In the genomic region with DNA sequence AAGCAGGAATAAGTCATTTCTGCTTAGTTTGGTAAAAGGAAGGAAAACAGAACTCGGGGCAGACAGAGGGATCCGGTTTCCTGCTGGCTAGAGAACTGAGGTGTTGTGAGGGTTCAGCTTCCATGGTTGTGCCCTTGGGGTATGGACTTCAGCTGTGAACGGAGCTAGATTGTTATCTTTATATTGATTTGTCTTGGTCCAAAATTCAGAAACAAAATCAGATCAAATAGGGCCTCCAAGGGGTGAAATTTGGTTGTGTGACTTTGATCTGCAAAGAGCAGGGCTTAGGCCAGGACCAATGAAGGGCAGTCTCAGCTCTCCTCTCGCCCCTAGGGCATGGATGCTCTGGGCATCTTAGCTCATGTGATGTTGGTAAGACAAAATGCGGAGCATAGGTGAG, we compare ENCODE assay signal across 28 mouse cellular contexts. TPM values are rescaled to one million over a fixed set of nuclear protein-coding genes. Genes with fewer than 3 reads are reported as not detected.
A peak's percentile ranks its signal among the peaks of the same experiment; 100 is the strongest.
DNase-seq lines count a peak whose midpoint lies in the region; ATAC-seq and TF ChIP-seq lines count a peak whose summit lies in the region.
"Had no signal": no experiment of that assay in that cellular context is flagged by ENCODE, and none has a peak within 500 bp of the region (broad histone marks: within the 10 kb centered on the region; RNA-seq: fewer than 3 reads in every experiment).

No protein-coding gene starts in this region.

- no peak for TF ChIP-seq EP300 in liver, postnatal 0 days (IDR thresholded peaks at IDR 0.05; ENCODE audit: low read depth)
- no peak for TF ChIP-seq EP300 in heart, adult 2 months (IDR thresholded peaks at IDR 0.05; ENCODE audit: insufficient read depth, low read depth, low read length)

- H3K79me2 ChIP-seq in heart, adult 2 months (replicated peaks; ENCODE audit: control insufficient read depth, insufficient read depth, low read length): no peaks in the 10 kb centered on the region

- H3K9ac ChIP-seq in liver, postnatal 0 days (replicated peaks): no peak overlapping the region
- H3K9ac ChIP-seq in intestine, embryonic 15.5 days: no peak overlapping the region
- H3K9ac ChIP-seq in heart, adult 2 months (ENCODE audit: low read depth, low read length): no peak overlapping the region
- H3K9ac ChIP-seq: forebrain, embryonic 12.5 days; forebrain, embryonic 15.5 days; heart, embryonic 13.5 days; hindbrain, embryonic 14.5 days had no signal

- H3K9me3 ChIP-seq in liver, postnatal 0 days (ENCODE audit: low read length): no peaks in the 10 kb centered on the region
- H3K9me3 ChIP-seq in intestine, embryonic 15.5 days: no peaks in the 10 kb centered on the region
- H3K9me3 ChIP-seq: forebrain, embryonic 12.5 days; forebrain, embryonic 15.5 days; G1E; heart, embryonic 10.5 days; heart, embryonic 13.5 days had no signal

- no peak for TF ChIP-seq CTCF in liver, postnatal 0 days (IDR thresholded peaks at IDR 0.05; ENCODE audit: low read depth)
- TF ChIP-seq CTCF in small intestine, adult 2 months (IDR thresholded peaks at IDR 0.05; ENCODE audit: extremely low read depth, insufficient read length, insufficient replicate concordance, low read depth, low read length): no peak
- no peak for TF ChIP-seq CTCF in heart, adult 2 months (IDR thresholded peaks at IDR 0.05)

- intact Hi-C loops in heart, adult 2 months (cut with DNase I): no loop called here

- H3K4me1 ChIP-seq in liver, postnatal 0 days (ENCODE audit: insufficient read depth): 0 out of 2 replicates have a peak, but pooled peaks cover 3% of the 10 kb centered on the region
- peaks cover 22% of the 10 kb centered on the region; the same call in 1 of the 2 replicates for H3K4me1 ChIP-seq in intestine, embryonic 15.5 days (replicated peaks)
- peaks cover 33% of the 10 kb centered on the region for H3K4me1 ChIP-seq in small intestine, adult 2 months (ENCODE audit: control insufficient read depth, insufficient read depth, insufficient read length, low read length)
- H3K4me1 ChIP-seq in heart, adult 2 months (ENCODE audit: control insufficient read depth, insufficient read depth, low read length): peaks cover 3% of the 10 kb centered on the region; the same call in 1 of the 2 replicates

- no peak overlapping the region for H3K27ac ChIP-seq in liver, postnatal 0 days (ENCODE audit: low read depth)
- 0 out of 2 replicates have a peak overlapping the region, but pooled peaks have one; percentile 11 for H3K27ac ChIP-seq in intestine, embryonic 15.5 days
- H3K27ac ChIP-seq in small intestine, adult 2 months (ENCODE audit: insufficient read depth, low read depth, low read length): peak overlapping the region; percentile 17; the same call in 1 of the 2 replicates
- no peak overlapping the region for H3K27ac ChIP-seq in heart, adult 2 months
- H3K27ac ChIP-seq: forebrain, embryonic 12.5 days; forebrain, embryonic 15.5 days; heart, embryonic 10.5 days; heart, embryonic 13.5 days; hindbrain, embryonic 14.5 days; hindbrain, postnatal 0 days had no signal

- TF ChIP-seq POLR2A in small intestine, adult 2 months (IDR thresholded peaks at IDR 0.05; ENCODE audit: low read depth, low read length): no peak
- no peak for TF ChIP-seq POLR2A in heart, adult 2 months (IDR thresholded peaks at IDR 0.05; ENCODE audit: insufficient read depth, low read depth, low read length)

- peak; percentile 36; the same call in 1 of the 2 replicates for ATAC-seq in liver, postnatal 0 days
- no peak for ATAC-seq in intestine, embryonic 15.5 days
- ATAC-seq: forebrain, embryonic 15.5 days; hindbrain, postnatal 0 days; inflammation-experienced regulatory T-cells, adult 6 months had no signal

- H3K36me3 ChIP-seq in liver, postnatal 0 days (replicated peaks; ENCODE audit: insufficient read depth, low read length): no peaks in the 10 kb centered on the region
- H3K36me3 ChIP-seq in intestine, embryonic 15.5 days: no peaks in the 10 kb centered on the region
- H3K36me3 ChIP-seq in small intestine, adult 2 months (ENCODE audit: control insufficient read depth, insufficient read depth, low read length): no peaks in the 10 kb centered on the region
- H3K36me3 ChIP-seq in heart, adult 2 months (ENCODE audit: control insufficient read depth, insufficient read depth, low read length): no peaks in the 10 kb centered on the region
- H3K36me3 ChIP-seq: forebrain, embryonic 12.5 days; forebrain, embryonic 15.5 days; G1E; heart, embryonic 10.5 days; heart, embryonic 13.5 days had no signal

- no peak overlapping the region for H3K4me2 ChIP-seq in liver, postnatal 0 days (ENCODE audit: low read depth, low read length)
- H3K4me2 ChIP-seq in intestine, embryonic 15.5 days (replicated peaks): no peak overlapping the region
- H3K4me2 ChIP-seq: forebrain, embryonic 12.5 days; forebrain, embryonic 15.5 days; heart, embryonic 13.5 days; hindbrain, embryonic 14.5 days had no signal

- DNase-seq in liver, postnatal 0 days: no peak
- no peak for DNase-seq in liver
- DNase-seq in heart, adult 2 months: no peak
- DNase-seq in layer of hippocampus, adult 8-10 months (ENCODE audit: low spot score in 2 of 2): no peak
- DNase-seq: adrenal gland, adult 2 months; adrenal gland, postnatal 14 days; B cell, adult 2 months; cerebellum, adult 11 months; cerebellum, adult 2 months; cerebellum, postnatal 10 days; cerebellum, postnatal 36 days; embryo, embryonic 11 days; gastrocnemius, postnatal 25 days; heart, adult 18-20 months; heart, postnatal 14 days; heart, postnatal 4 days had no signal

- H3K4me3 ChIP-seq in liver, postnatal 0 days (ENCODE audit: low read depth, low read length): no peak overlapping the region
- H3K4me3 ChIP-seq in intestine, embryonic 15.5 days (replicated peaks): no peak overlapping the region
- no peak overlapping the region for H3K4me3 ChIP-seq in small intestine, adult 2 months (ENCODE audit: low read depth, low read length)
- no peak overlapping the region for H3K4me3 ChIP-seq in heart, adult 2 months
- H3K4me3 ChIP-seq: erythroblast, embryonic 14.5 days; forebrain, embryonic 12.5 days; forebrain, embryonic 15.5 days; heart, embryonic 10.5 days; heart, embryonic 13.5 days had no signal

- H3K27me3 ChIP-seq in liver, postnatal 0 days (ENCODE audit: insufficient read depth, low read length): no peaks in the 10 kb centered on the region
- no peaks in the 10 kb centered on the region for H3K27me3 ChIP-seq in intestine, embryonic 15.5 days (replicated peaks)
- no peaks in the 10 kb centered on the region for H3K27me3 ChIP-seq in small intestine, adult 2 months (ENCODE audit: control insufficient read depth, insufficient read depth, low read length)
- H3K27me3 ChIP-seq in heart, adult 2 months (ENCODE audit: control insufficient read depth, insufficient read depth, low read length): no peaks in the 10 kb centered on the region
- H3K27me3 ChIP-seq: CH12.LX; forebrain, embryonic 12.5 days; forebrain, embryonic 15.5 days; heart, embryonic 13.5 days had no signal

- WGBS in liver, postnatal 0 days (ENCODE audit: insufficient replicate concordance): 57% methylated on average over 5 of the region's 5 CpGs
- WGBS in intestine, embryonic 15.5 days: 81% methylated on average over 5 of the region's 5 CpGs
- 79% methylated on average over 5 of the region's 5 CpGs for whole genome bisulfite sequencing in small intestine, adult 2 months
- 80% methylated on average over 5 of the region's 5 CpGs for WGBS in heart, adult 2 months

RNA-seq across cellular contexts. Expression of a gene that starts 55.5 kb away (rescaled TPM):
- 66.5 and 72.7 TPM in 2 replicates for polyA plus RNA-seq in liver, postnatal 0 days (2015; fragmentation: Nextera tagmentation; extraction: Ambion mirVana)
- 474 and 475 TPM in 2 replicates for polyA plus RNA-seq in intestine, embryonic 15.5 days (2015; fragmentation: Nextera tagmentation; extraction: Ambion mirVana)
- polyA plus RNA-seq in small intestine, adult 2 months (2012; rRNA removed): 137 and 230 TPM in 2 replicates
- total RNA-seq in heart, adult 2 months (2021): 100 to 1,000 TPM; 382 to 431 TPM
- polyA plus RNA-seq in heart, adult 2 months (2012; rRNA removed): 138 and 180 TPM in 2 replicates
- total RNA-seq in layer of hippocampus, adult 8-10 months (2022): 100 to 1,000 TPM; 528 to 559 (median 551) TPM

Comparison
In these comparisons a context has a peak if more than half of its experiments do, and no peak if none do; other contexts are left out.
1. H3K27ac ChIP-seq: peak in intestine, embryonic 15.5 days (single experiment) and small intestine, adult 2 months (single experiment); none in liver, postnatal 0 days (single experiment) and heart, adult 2 months (single experiment).